In genomic region chr1:189863727-189864126, GRCm38 (mm10) we compare ENCODE assay signal across 12 mouse cellular contexts.
"Had no signal": no experiment of that assay in that cellular context is flagged by ENCODE, and none has a peak within 500 bp of the region (broad histone marks: within the 10 kb centered on the region; RNA-seq: fewer than 3 reads in every experiment).

No protein-coding gene starts in this region.

- H3K36me3 ChIP-seq: neural tube, embryonic 12.5 days; neural tube, embryonic 13.5 days; neural tube, embryonic 15.5 days had no signal

- H3K27me3 ChIP-seq: neural tube, embryonic 12.5 days; neural tube, embryonic 13.5 days; neural tube, embryonic 15.5 days; stomach, embryonic 15.5 days had no signal

- H3K4me3 ChIP-seq: neural tube, embryonic 12.5 days; neural tube, embryonic 13.5 days; neural tube, embryonic 15.5 days; stomach, embryonic 15.5 days had no signal

- H3K4me1 ChIP-seq: neural tube, embryonic 12.5 days had no signal

- H3K4me2 ChIP-seq: neural tube, embryonic 12.5 days; neural tube, embryonic 13.5 days; neural tube, embryonic 15.5 days; stomach, embryonic 15.5 days had no signal

- H3K9ac ChIP-seq: neural tube, embryonic 12.5 days; neural tube, embryonic 13.5 days; neural tube, embryonic 15.5 days; stomach, embryonic 15.5 days had no signal

- H3K27ac ChIP-seq: neural tube, embryonic 12.5 days; neural tube, embryonic 15.5 days; stomach, embryonic 15.5 days; stomach, postnatal 0 days had no signal

- DNase-seq: right cerebral cortex, adult 18-20 months; right cerebral cortex, postnatal 14 days; right cerebral cortex, postnatal 25 days; right cerebral cortex, postnatal 4 days; thymus, adult 18-20 months; thymus, adult 2 months; thymus, postnatal 25 days had no signal

- H3K9me3 ChIP-seq: neural tube, embryonic 12.5 days; neural tube, embryonic 13.5 days; neural tube, embryonic 15.5 days; stomach, embryonic 15.5 days had no signal
